Mouse (Mus musculus): ENCODE measurements around the gene Fggy. TPM values are rescaled to one million over a fixed set of nuclear protein-coding genes. Genes with fewer than 3 reads are reported as not detected.

The Fggy gene
- polyA plus RNA-seq, 1 experiment from 2014 or later, result 18.3 TPM

- WGBS, result 81% methylated on average over 3 of the region's 3 CpGs
- Histone ChIP-seq H3K27me3 (ENCODE audit: control insufficient read depth, insufficient read depth, low read length) (no peaks in the 10 kb centered on the region), H3K4me1 (ENCODE audit: control insufficient read depth, insufficient read depth, low read length) (no peaks in the 10 kb centered on the region), H3K36me3 (ENCODE audit: control insufficient read depth, insufficient read depth, low read length) (no peaks in the 10 kb centered on the region), H3K4me3 (ENCODE audit: low read length) (no peak overlapping the region), H3K9ac (ENCODE audit: low read depth, low read length) (no peak overlapping the region), H3K4me2 (replicated peaks; ENCODE audit: low read depth, low read length) (no peak overlapping the region), H3K27ac (ENCODE audit: low read depth, low read length) (no peak overlapping the region), H3K9me3 (ENCODE audit: control insufficient read depth, low read length) (no peaks in the 10 kb centered on the region)
- no peak for ATAC-seq (ENCODE audit: low FRiP score, low TSS enrichment)
These were observed 158.8 kb downstream of the Fggy start for GRCm38 (mm10) chr4:95716137-95716536.

- no peak for ATAC-seq (ENCODE audit: low FRiP score, low TSS enrichment)
- H3K4me1 ChIP-seq (ENCODE audit: control insufficient read depth, insufficient read depth, low read length), result no peaks in the 10 kb centered on the region
- no peaks in the 10 kb centered on the region for H3K9me3 ChIP-seq (ENCODE audit: control insufficient read depth, low read length)
- no peak overlapping the region for H3K4me3 ChIP-seq (ENCODE audit: low read length)
- H3K9ac ChIP-seq (ENCODE audit: low read depth, low read length), result no peak overlapping the region
- H3K36me3 ChIP-seq (ENCODE audit: control insufficient read depth, insufficient read depth, low read length), result no peaks in the 10 kb centered on the region
- H3K4me2 ChIP-seq (replicated peaks; ENCODE audit: low read depth, low read length), result no peak overlapping the region
- H3K27me3 ChIP-seq (ENCODE audit: control insufficient read depth, insufficient read depth, low read length), result no peaks in the 10 kb centered on the region
- no peak overlapping the region for H3K27ac ChIP-seq (ENCODE audit: low read depth, low read length)
These were observed 166.3 kb downstream of the Fggy start for GRCm38 (mm10) chr4:95723615-95724014.

- Histone ChIP-seq H3K4me2 (replicated peaks; ENCODE audit: low read depth, low read length) (no peak overlapping the region), H3K4me1 (ENCODE audit: control insufficient read depth, insufficient read depth, low read length) (no peaks in the 10 kb centered on the region), H3K9me3 (ENCODE audit: control insufficient read depth, low read length) (no peaks in the 10 kb centered on the region), H3K36me3 (ENCODE audit: control insufficient read depth, insufficient read depth, low read length) (no peaks in the 10 kb centered on the region), H3K9ac (ENCODE audit: low read depth, low read length) (no peak overlapping the region), H3K27ac (ENCODE audit: low read depth, low read length) (no peak overlapping the region), H3K4me3 (ENCODE audit: low read length) (no peak overlapping the region), H3K27me3 (ENCODE audit: control insufficient read depth, insufficient read depth, low read length) (no peaks in the 10 kb centered on the region)
- no peak for ATAC-seq (ENCODE audit: low FRiP score, low TSS enrichment)
- 92% methylated on average over 2 of the region's 2 CpGs for whole genome bisulfite sequencing
These were observed 169.1 kb downstream of the Fggy start for GRCm38 (mm10) chr4:95726361-95726760.

GRCm38 (mm10) chr4:95729142-95729826, 172.0 kb downstream of the Fggy start:
- Histone ChIP-seq H3K4me3 (ENCODE audit: low read length) (no peak overlapping the region), H3K27ac (ENCODE audit: low read depth, low read length) (no peak overlapping the region), H3K36me3 (ENCODE audit: control insufficient read depth, insufficient read depth, low read length) (no peaks in the 10 kb centered on the region), H3K4me2 (replicated peaks; ENCODE audit: low read depth, low read length) (no peak overlapping the region), H3K9me3 (ENCODE audit: control insufficient read depth, low read length) (no peaks in the 10 kb centered on the region), H3K4me1 (ENCODE audit: control insufficient read depth, insufficient read depth, low read length) (peaks cover 6% of the 10 kb centered on the region), H3K9ac (ENCODE audit: low read depth, low read length) (no peak overlapping the region), H3K27me3 (ENCODE audit: control insufficient read depth, insufficient read depth, low read length) (no peaks in the 10 kb centered on the region)
- ATAC-seq (ENCODE audit: low FRiP score, low TSS enrichment), result no peak
- 51% methylated on average over 3 of the region's 3 CpGs for WGBS

- Histone ChIP-seq H3K4me1 (ENCODE audit: control insufficient read depth, insufficient read depth, low read length) (peaks cover 6% of the 10 kb centered on the region), H3K9me3 (ENCODE audit: control insufficient read depth, low read length) (no peaks in the 10 kb centered on the region), H3K4me2 (replicated peaks; ENCODE audit: low read depth, low read length) (no peak overlapping the region), H3K27ac (ENCODE audit: low read depth, low read length) (no peak overlapping the region), H3K9ac (ENCODE audit: low read depth, low read length) (no peak overlapping the region), H3K36me3 (ENCODE audit: control insufficient read depth, insufficient read depth, low read length) (no peaks in the 10 kb centered on the region), H3K27me3 (ENCODE audit: control insufficient read depth, insufficient read depth, low read length) (no peaks in the 10 kb centered on the region), H3K4me3 (ENCODE audit: low read length) (no peak overlapping the region)
- no peak for ATAC-seq (ENCODE audit: low FRiP score, low TSS enrichment)
- 85% methylated on average over 2 of the region's 2 CpGs for WGBS
These were observed 173.8 kb downstream of the Fggy start for GRCm38 (mm10) chr4:95731110-95731509.

GRCm38 (mm10) chr4:95733397-95734249, 176.3 kb downstream of the Fggy start:
- Histone ChIP-seq H3K27me3 (ENCODE audit: control insufficient read depth, insufficient read depth, low read length) (no peaks in the 10 kb centered on the region), H3K9ac (ENCODE audit: low read depth, low read length) (no peak overlapping the region), H3K4me1 (ENCODE audit: control insufficient read depth, insufficient read depth, low read length) (peaks cover 21% of the 10 kb centered on the region), H3K27ac (ENCODE audit: low read depth, low read length) (no peak overlapping the region; the same call in 1 of the 2 replicates), H3K36me3 (ENCODE audit: control insufficient read depth, insufficient read depth, low read length) (no peaks in the 10 kb centered on the region), H3K9me3 (ENCODE audit: control insufficient read depth, low read length) (no peaks in the 10 kb centered on the region), H3K4me3 (ENCODE audit: low read length) (no peak overlapping the region), H3K4me2 (replicated peaks; ENCODE audit: low read depth, low read length) (no peak overlapping the region)
- 24% methylated on average over 6 of the region's 6 CpGs for WGBS
- ATAC-seq (ENCODE audit: low FRiP score, low TSS enrichment), result peak; percentile 63

GRCm38 (mm10) chr4:95735967-95736366, 178.7 kb downstream of the Fggy start:
- no peak overlapping the region for H3K27ac ChIP-seq (ENCODE audit: low read depth, low read length)
- ATAC-seq (ENCODE audit: low FRiP score, low TSS enrichment), result no peak
- H3K9ac ChIP-seq (ENCODE audit: low read depth, low read length), result no peak overlapping the region
- H3K9me3 ChIP-seq (ENCODE audit: control insufficient read depth, low read length), result no peaks in the 10 kb centered on the region
- 85% methylated on average over 4 of the region's 4 CpGs for WGBS
- peaks cover 23% of the 10 kb centered on the region for H3K4me1 ChIP-seq (ENCODE audit: control insufficient read depth, insufficient read depth, low read length)
- H3K4me2 ChIP-seq (replicated peaks; ENCODE audit: low read depth, low read length), result no peak overlapping the region
- H3K27me3 ChIP-seq (ENCODE audit: control insufficient read depth, insufficient read depth, low read length), result no peaks in the 10 kb centered on the region
- H3K36me3 ChIP-seq (ENCODE audit: control insufficient read depth, insufficient read depth, low read length), result no peaks in the 10 kb centered on the region
- no peak overlapping the region for H3K4me3 ChIP-seq (ENCODE audit: low read length)

- H3K4me2 ChIP-seq (replicated peaks; ENCODE audit: low read depth, low read length), result no peak overlapping the region
- no peak overlapping the region for H3K9ac ChIP-seq (ENCODE audit: low read depth, low read length)
- 46% methylated on average over 2 of the region's 2 CpGs for WGBS
- H3K27ac ChIP-seq (ENCODE audit: low read depth, low read length), result no peak overlapping the region
- H3K4me3 ChIP-seq (ENCODE audit: low read length), result no peak overlapping the region
- H3K27me3 ChIP-seq (ENCODE audit: control insufficient read depth, insufficient read depth, low read length), result no peaks in the 10 kb centered on the region
- no peaks in the 10 kb centered on the region for H3K9me3 ChIP-seq (ENCODE audit: control insufficient read depth, low read length)
- no peak for ATAC-seq (ENCODE audit: low FRiP score, low TSS enrichment)
- no peaks in the 10 kb centered on the region for H3K36me3 ChIP-seq (ENCODE audit: control insufficient read depth, insufficient read depth, low read length)
- H3K4me1 ChIP-seq (ENCODE audit: control insufficient read depth, insufficient read depth, low read length), result peaks cover 23% of the 10 kb centered on the region
These were observed 179.4 kb downstream of the Fggy start for GRCm38 (mm10) chr4:95736674-95737073.

- no peaks in the 10 kb centered on the region for H3K9me3 ChIP-seq (ENCODE audit: control insufficient read depth, low read length)
- H3K9ac ChIP-seq (ENCODE audit: low read depth, low read length), result no peak overlapping the region
- H3K4me2 ChIP-seq (replicated peaks; ENCODE audit: low read depth, low read length), result no peak overlapping the region
- peaks cover 23% of the 10 kb centered on the region for H3K4me1 ChIP-seq (ENCODE audit: control insufficient read depth, insufficient read depth, low read length)
- 10% methylated on average over 5 of the region's 5 CpGs for WGBS
- H3K4me3 ChIP-seq (ENCODE audit: low read length), result no peak overlapping the region
- H3K36me3 ChIP-seq (ENCODE audit: control insufficient read depth, insufficient read depth, low read length), result no peaks in the 10 kb centered on the region
- ATAC-seq (ENCODE audit: low FRiP score, low TSS enrichment), result no peak
- H3K27me3 ChIP-seq (ENCODE audit: control insufficient read depth, insufficient read depth, low read length), result no peaks in the 10 kb centered on the region
- peak overlapping the region; percentile 85 for H3K27ac ChIP-seq (ENCODE audit: low read depth, low read length)
These were observed 180.9 kb downstream of the Fggy start for GRCm38 (mm10) chr4:95738179-95738578.
